Mouse (Mus musculus) E14TG2a.4 (cell line): ENCODE measurements around the gene Nf2.

Experiments
- CTCF ChIP-seq: conservative IDR thresholded peaks from 2 replicates; pipeline ENCODE4 v1.5.1; 2014; ENCODE audit warnings: low read length
- POU5F1 ChIP-seq: IDR thresholded peaks from 2 replicates; pipeline ENCODE4 v1.6.1; 2014; ENCODE audit warnings: low read length, borderline replicate concordance

DNA sequence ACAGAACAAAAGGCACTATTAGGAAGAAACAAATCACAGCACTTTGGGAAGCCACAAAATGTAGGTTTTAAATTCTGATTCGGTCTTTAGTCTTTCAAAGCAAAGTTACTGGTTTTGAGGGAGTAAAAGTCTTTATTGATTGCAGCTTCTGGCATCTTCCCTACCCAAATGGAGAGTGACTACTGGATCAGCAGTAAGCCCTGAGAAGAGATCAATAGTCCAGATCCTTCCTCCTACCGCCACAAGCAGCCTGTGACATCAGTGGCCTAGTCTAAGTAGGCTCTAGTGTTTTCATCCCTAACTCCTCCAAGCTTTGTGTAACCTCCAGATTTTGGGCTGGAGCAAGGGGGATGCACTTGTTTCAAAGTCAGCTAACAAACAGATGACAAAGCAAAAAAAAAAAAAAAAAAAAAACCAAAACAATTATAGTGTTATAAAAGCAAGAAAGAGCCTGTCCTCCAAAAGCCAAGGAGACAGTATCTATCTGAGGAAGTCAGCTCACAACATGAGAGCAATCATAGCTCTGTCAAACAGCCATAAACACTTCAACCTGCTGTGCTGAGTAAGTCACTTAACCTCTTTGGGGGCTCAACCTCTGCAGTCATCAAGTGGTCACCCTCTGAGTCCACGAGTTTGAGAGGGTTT lies 15.9 kb downstream of the Nf2 start:
- no peak for TF ChIP-seq CTCF
- no peak for TF ChIP-seq POU5F1
